Mouse (Mus musculus): ENCODE data around the gene Dock2. TPM values are rescaled to one million over a fixed set of nuclear protein-coding genes. Genes with fewer than 3 reads are reported as not detected.
A peak's percentile ranks its signal among the peaks of the same experiment; 100 is the strongest.

Gene Dock2
- total RNA-seq, 2 experiments from 2014 or later: 2.8 to 3.6 TPM

GRCm38 (mm10) chr11:34308731-34309130, 475.0 kb downstream of the Dock2 start:
- no peak for DNase-seq (ENCODE audit: extremely low spot score in 1 of 2, low spot score in 1 of 2)

GRCm38 (mm10) chr11:34306231-34306630, 477.5 kb downstream of the Dock2 start:
- DNase-seq (ENCODE audit: extremely low spot score in 1 of 2, low spot score in 1 of 2): no peak

GRCm38 (mm10) chr11:34300064-34300463, 483.6 kb downstream of the Dock2 start:
- DNase-seq (ENCODE audit: extremely low spot score in 1 of 2, low spot score in 1 of 2): no peak

GRCm38 (mm10) chr11:34299550-34299949, 484.1 kb downstream of the Dock2 start:
- no peak for DNase-seq (ENCODE audit: extremely low spot score in 1 of 2, low spot score in 1 of 2)

- DNase-seq (ENCODE audit: extremely low spot score in 1 of 2, low spot score in 1 of 2): no peak
Observed at GRCm38 (mm10) chr11:34297698-34298378, 485.9 kb downstream of the Dock2 start.

- no peak for DNase-seq (ENCODE audit: extremely low spot score in 1 of 2, low spot score in 1 of 2)
Observed at GRCm38 (mm10) chr11:34291304-34291703, 492.4 kb downstream of the Dock2 start.

GRCm38 (mm10) chr11:34290708-34291107, 493.0 kb downstream of the Dock2 start:
- DNase-seq (ENCODE audit: extremely low spot score in 1 of 2, low spot score in 1 of 2): no peak

- DNase-seq (ENCODE audit: extremely low spot score in 1 of 2, low spot score in 1 of 2): no peak
Observed at GRCm38 (mm10) chr11:34290265-34290664, 493.4 kb downstream of the Dock2 start.

GRCm38 (mm10) chr11:34284124-34284808, 499.4 kb downstream of the Dock2 start:
- no peak for DNase-seq (ENCODE audit: extremely low spot score in 1 of 2, low spot score in 1 of 2)

- no peak for DNase-seq (ENCODE audit: extremely low spot score in 1 of 2, low spot score in 1 of 2)
Observed at GRCm38 (mm10) chr11:34277047-34277445, 506.6 kb downstream of the Dock2 start.

GRCm38 (mm10) chr11:34276363-34277046, 507.2 kb downstream of the Dock2 start:
- DNase-seq (ENCODE audit: extremely low spot score in 1 of 2, low spot score in 1 of 2): peak in 1 of 2 experiments; percentile 10

- DNase-seq (ENCODE audit: extremely low spot score in 1 of 2, low spot score in 1 of 2): peak in 1 of 2 experiments; percentile 51
Observed at GRCm38 (mm10) chr11:34275941-34276340, 507.8 kb downstream of the Dock2 start.

GRCm38 (mm10) chr11:34272016-34272415, 511.7 kb downstream of the Dock2 start:
- DNase-seq (ENCODE audit: extremely low spot score in 1 of 2, low spot score in 1 of 2): no peak

- DNase-seq (ENCODE audit: extremely low spot score in 1 of 2, low spot score in 1 of 2): no peak
Observed at GRCm38 (mm10) chr11:34264099-34264498, 519.6 kb downstream of the Dock2 start.

GRCm38 (mm10) chr11:34258849-34259469, 524.7 kb downstream of the Dock2 start:
- no peak for DNase-seq (ENCODE audit: extremely low spot score in 1 of 2, low spot score in 1 of 2)

- no peak for DNase-seq (ENCODE audit: extremely low spot score in 1 of 2, low spot score in 1 of 2)
Observed at GRCm38 (mm10) chr11:34257548-34258189, 526.0 kb downstream of the Dock2 start.

GRCm38 (mm10) chr11:34242979-34243378, 540.7 kb downstream of the Dock2 start:
- no peak for DNase-seq (ENCODE audit: extremely low spot score in 1 of 2, low spot score in 1 of 2)

- no peak for DNase-seq (ENCODE audit: extremely low spot score in 1 of 2, low spot score in 1 of 2)
Observed at GRCm38 (mm10) chr11:34240252-34240651, 543.4 kb downstream of the Dock2 start.

GRCm38 (mm10) chr11:34239691-34240090, 544.0 kb downstream of the Dock2 start:
- DNase-seq (ENCODE audit: extremely low spot score in 1 of 2, low spot score in 1 of 2): no peak

- DNase-seq (ENCODE audit: extremely low spot score in 1 of 2, low spot score in 1 of 2): no peak
Observed at GRCm38 (mm10) chr11:34236885-34237284, 546.8 kb downstream of the Dock2 start.
